Mouse (Mus musculus) kidney, adult 18-20 months (tissue): ENCODE measurements at regions not wholly inside any gene's neighbourhood (a gene's known extent, or its start where the extent isn't known, plus 50 kb on each side); places are given as distances from the start of the nearest gene placed in this dataset.

Experiments
- DNase-seq: peaks from one replicate; pipeline ENCODE4 v3.0.0; 2021

DNA sequence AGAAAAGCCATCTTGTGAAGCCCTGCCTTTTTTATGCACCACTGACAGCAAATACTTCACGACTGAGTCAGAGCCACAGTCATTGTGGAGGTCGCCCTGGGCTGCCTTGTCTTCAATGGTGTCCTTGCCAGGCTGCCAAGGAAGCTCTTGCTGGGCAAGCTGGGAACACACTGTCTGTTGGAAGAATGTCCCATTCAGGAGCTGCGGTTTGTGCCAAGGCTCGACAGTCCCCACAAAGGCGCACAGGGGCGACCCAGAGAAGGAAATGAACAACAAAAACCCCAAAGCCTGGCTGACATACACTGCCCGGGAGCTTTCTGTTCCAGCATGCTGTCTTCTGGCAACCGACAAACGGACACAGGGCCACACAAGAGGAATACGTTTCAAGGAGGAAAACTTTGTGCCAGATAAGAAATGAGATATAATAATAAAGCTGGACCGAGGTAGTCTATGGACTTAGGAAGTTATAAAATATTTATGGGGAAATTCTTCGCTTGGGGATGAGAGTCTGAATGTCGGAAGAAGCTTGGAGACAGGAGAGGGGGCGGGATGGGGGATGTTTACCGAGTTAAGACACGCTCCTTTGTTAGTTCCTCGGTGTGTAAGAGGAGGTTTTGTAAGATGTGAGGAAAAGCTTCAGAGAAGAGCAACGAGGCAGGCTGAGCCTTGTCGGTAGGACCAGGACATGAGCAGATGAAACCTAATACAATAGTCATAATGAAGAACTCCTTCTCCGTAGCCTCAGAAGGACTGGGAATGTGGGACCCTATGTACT is 261.5 kb downstream of the Fzd1 start:
- DNase-seq, result peak; percentile 9

DNA sequence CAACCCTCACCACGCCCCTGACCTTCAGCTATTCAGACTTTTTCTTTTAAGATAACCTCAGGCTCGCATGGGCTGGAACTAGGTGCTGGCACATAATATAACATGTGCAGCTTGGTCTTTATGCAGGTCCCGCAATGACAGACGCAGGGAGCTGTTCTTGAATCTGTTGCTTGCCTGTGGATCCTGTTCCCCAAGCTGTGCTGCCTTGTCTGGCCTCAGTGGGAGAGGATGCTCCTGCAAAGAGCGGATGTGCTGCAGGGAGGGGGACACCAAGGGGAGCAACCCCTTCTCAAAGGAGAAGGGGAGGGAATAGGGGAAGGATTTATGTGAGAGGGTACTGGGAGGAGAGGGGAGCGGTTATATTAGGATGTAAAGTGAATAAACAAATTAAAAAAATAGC is 262.4 kb downstream of the Fzd1 start:
- DNase-seq, result no peak

DNA sequence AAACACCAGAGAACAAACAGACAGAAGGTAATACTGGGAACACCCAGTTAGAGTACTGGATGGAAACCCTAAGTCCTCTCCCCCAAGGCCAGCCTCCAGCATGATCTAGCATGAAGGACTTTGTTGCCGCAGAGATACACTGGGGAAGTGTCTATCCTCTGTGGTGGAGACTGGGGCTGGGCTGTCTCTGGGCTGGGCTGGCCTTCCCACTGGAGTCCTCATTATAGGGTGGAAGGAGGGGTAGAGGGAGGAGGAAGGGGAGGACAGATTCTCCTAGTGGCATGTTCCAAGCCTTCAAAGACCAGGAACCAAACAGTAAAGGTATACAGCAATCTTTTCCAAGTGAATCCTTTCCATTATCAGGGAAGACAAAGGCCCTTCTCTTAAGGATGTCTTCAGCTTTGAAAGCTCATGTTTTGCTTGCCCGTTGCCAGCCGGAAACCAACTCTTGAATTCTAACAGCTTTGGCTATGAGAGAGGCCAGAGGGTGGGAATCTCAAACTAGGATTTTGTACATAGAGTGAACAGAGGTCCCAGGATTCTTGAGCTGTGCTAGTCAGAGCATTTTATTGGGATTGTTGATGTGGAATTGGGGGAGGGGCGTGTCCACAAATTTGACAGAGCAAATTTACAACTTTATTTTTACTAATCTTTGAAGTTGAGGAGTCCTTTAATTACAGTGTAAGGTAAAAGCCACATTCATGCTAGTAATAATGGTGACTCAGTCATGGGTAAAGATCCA is 271.3 kb downstream of the Fzd1 start:
- no peak for DNase-seq

DNA sequence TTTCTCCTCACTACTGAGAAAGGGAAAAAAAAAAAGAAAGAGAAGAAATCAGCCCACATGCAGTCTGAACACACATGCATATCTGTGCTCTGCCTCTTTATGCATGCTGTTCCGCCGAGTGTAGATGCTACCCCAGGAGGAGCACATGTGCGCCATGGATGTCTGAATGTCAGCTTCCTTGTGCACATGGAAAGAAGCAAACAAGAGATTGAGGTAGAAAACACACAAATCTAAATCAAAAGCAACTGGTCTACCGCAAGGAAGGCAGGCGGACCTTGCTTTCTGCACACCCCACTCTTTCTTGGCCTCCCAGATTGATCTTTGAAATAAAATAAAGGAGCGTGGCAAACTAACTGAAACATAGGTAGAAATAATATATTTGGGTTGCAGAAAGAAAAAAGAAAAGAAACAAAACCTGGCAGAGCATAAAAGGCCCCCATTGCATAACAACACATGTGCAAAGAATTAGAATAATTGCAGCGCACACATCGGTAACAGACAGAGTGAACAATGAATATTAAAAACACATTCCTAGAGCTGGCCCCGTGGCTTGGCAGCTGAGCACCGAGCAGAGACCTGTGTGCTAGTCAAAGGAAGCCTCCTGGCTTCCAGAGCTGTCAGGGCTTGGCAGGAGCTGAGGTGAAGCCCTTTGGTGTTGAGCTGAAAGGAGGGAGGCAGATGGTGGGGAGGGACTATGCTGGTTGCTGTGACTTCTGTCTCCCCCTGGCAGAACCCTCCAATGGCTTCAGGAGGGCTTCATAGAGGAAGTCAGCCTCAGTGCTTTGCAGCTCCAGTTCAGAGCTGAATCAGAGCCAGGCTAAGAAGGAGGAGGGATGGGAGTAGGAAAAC is 272.1 kb downstream of the Fzd1 start:
- DNase-seq, result no peak

DNA sequence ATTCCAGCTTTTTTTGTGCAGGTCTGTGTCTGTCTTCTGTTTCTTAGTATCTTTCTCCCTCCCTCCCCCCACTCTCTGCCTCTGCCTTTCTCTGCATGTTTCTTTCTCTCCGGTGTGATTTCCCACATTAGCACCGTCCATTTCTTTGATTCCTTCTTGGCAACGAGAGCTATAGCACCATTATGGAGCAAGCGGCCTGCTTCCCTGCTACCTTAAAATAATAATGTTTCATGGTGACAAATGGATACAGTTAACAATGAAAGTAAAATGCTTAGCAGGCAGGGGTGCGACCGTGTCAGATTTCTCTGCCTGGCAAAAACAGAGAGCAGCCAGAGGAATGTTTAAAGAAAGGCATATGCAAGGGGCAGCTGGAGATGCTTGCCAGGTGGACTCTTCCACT is 273.1 kb downstream of the Fzd1 start:
- no peak for DNase-seq

DNA sequence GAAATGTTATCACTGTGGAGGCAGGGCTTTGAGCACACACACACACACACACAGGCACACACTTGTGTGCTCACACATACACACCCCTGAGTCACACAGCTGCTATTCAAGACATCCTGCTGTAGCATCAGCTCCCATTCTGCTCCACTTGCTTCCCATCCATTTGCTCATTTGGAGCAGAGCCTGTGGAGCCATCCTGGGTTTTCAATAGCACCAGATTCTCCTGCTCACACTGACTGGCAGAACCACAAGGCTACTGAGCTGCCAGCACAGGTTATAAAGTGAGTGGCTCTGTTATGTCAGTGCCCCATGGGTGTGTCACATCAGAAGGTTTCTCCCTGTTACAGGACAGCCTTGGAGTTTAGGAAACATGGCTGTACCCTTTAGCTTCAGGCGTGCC is 273.7 kb downstream of the Fzd1 start:
- DNase-seq, result no peak

DNA sequence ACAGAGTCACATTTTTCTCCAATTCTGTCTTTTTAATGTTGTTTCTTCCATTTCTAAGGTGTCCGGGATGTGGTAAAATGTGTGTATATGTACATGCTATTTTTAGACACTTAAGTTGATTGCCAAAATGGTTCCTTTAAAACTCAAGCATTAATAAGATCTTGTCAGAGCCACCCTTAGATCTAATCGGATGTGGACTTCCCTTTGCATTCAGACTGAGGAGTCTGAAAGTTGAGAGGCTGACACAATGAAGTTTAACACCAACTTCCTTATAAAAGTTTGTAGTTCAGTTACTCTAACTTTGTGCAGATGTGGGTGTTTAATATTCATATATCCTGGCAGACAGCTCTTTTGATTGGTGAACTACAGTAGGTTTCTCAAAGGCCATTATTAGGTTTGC is 282.1 kb downstream of the Mterf1b start:
- DNase-seq, result no peak
